Mouse (Mus musculus) C2C12 (cell line): ENCODE results near the gene Cyp4a32.

Source experiments
- CEBPB ChIP-seq: IDR thresholded peaks from one replicate; pipeline ENCODE4 v1.6.1; 2011; ENCODE audit warnings: low read depth, mild to moderate bottlenecking, control low read depth, moderate library complexity
- CTCF ChIP-seq: IDR thresholded peaks from one replicate; pipeline ENCODE4 v1.5.1; 2011; ENCODE audit not compliant: control insufficient read depth, insufficient read depth, insufficient read length
- FOSL1 ChIP-seq: IDR thresholded peaks from one replicate; pipeline ENCODE4 v1.8.0; 2011; ENCODE audit warnings: mild to moderate bottlenecking, low read length; ENCODE audit not compliant: poor library complexity, insufficient read depth, severe bottlenecking
- MAX ChIP-seq: IDR thresholded peaks from one replicate; pipeline ENCODE4 v1.6.1; 2011; ENCODE audit warnings: mild to moderate bottlenecking, control low read depth
- MYOD1 ChIP-seq: IDR thresholded peaks from one replicate; pipeline ENCODE4 v1.6.1; 2011; ENCODE audit warnings: low read depth; ENCODE audit not compliant: control insufficient read depth, insufficient read length
- MYOG ChIP-seq: IDR thresholded peaks from one replicate; pipeline ENCODE4 v1.6.1; 2011; ENCODE audit not compliant: control insufficient read depth, insufficient read length; ENCODE audit errors: extremely low read depth
- USF1 ChIP-seq: IDR thresholded peaks from one replicate; pipeline ENCODE4 v1.6.1; 2011; ENCODE audit warnings: low read depth, mild to moderate bottlenecking, control low read depth, moderate library complexity

GRCm38 (mm10) chr4:115614005-115614404, 13.2 kb downstream of the Cyp4a32 start:
- TF ChIP-seq MAX (no peak), CTCF (no peak), MYOG (no peak), FOSL1 (no peak), CEBPB (no peak), USF1 (no peak), MYOD1 (no peak)
